Mouse (Mus musculus) erythroblast, embryonic 14.5 days (primary cell): ENCODE data around the gene Ptpru. TPM values are rescaled to one million over a fixed set of nuclear protein-coding genes. Genes with fewer than 3 reads are reported as not detected.

Experiments used
- H3K27me3 ChIP-seq: 2 replicates; pipeline ENCODE4 v1.6.1; 2012; ENCODE audit warnings: inconsistent platforms; ENCODE audit not compliant: control insufficient read depth
- H3K36me3 ChIP-seq: 2 replicates; pipeline ENCODE4 v1.6.1; 2012; ENCODE audit warnings: mild to moderate bottlenecking, inconsistent platforms; ENCODE audit not compliant: control insufficient read depth
- H3K4me1 ChIP-seq: 2 replicates; pipeline ENCODE4 v1.6.1; 2012; ENCODE audit warnings: inconsistent platforms; ENCODE audit not compliant: control insufficient read depth
- H3K4me3 ChIP-seq: replicated peaks from 2 replicates; pipeline ENCODE3; 2012; ENCODE audit warnings: moderate library complexity, mild to moderate bottlenecking, inconsistent platforms
- H3K9me3 ChIP-seq: 2 replicates; pipeline ENCODE4 v1.6.1; 2012; ENCODE audit warnings: low read length, inconsistent platforms, mixed read lengths; ENCODE audit not compliant: control insufficient read depth
- GATA1 ChIP-seq: IDR thresholded peaks from 2 replicates; pipeline ENCODE4 v1.6.1; 2012; ENCODE audit warnings: low read length, inconsistent platforms, mixed read lengths
- TAL1 ChIP-seq: IDR thresholded peaks from 3 replicates; pipeline ENCODE4 v1.6.1; 2012; ENCODE audit warnings: low read length, inconsistent platforms, mixed read lengths
- polyA plus RNA-seq: library from polyadenylated mRNA; stranded (reverse); fragments of >175 nt; gene quantifications from 2 replicates; pipeline ENCODE4 v1.2.3, GENCODE M21; 2012

Gene Ptpru
- polyA plus RNA-seq, 1 experiment = 0.55 TPM

GRCm38 (mm10) chr4:131743031-131743430 is 95.1 kb downstream of the Ptpru start:
- TF ChIP-seq TAL1 = no peak
- no peak for TF ChIP-seq GATA1
- H3K36me3 ChIP-seq = no peaks in the 10 kb centered on the region
- H3K4me1 ChIP-seq = no peaks in the 10 kb centered on the region
- no peaks in the 10 kb centered on the region for H3K9me3 ChIP-seq
- H3K27me3 ChIP-seq = no peaks in the 10 kb centered on the region
- no peak overlapping the region for H3K4me3 ChIP-seq

- no peaks in the 10 kb centered on the region for H3K36me3 ChIP-seq
- no peak overlapping the region for H3K4me3 ChIP-seq
- H3K4me1 ChIP-seq = no peaks in the 10 kb centered on the region
- H3K9me3 ChIP-seq = no peaks in the 10 kb centered on the region
- TF ChIP-seq TAL1 (no peak), GATA1 (no peak)
- H3K27me3 ChIP-seq = no peaks in the 10 kb centered on the region
These were observed 97.5 kb downstream of the Ptpru start for GRCm38 (mm10) chr4:131740621-131741020.

- no peaks in the 10 kb centered on the region; the same call in 1 of the 2 replicates for H3K27me3 ChIP-seq
- no peaks in the 10 kb centered on the region for H3K36me3 ChIP-seq
- no peaks in the 10 kb centered on the region for H3K9me3 ChIP-seq
- TF ChIP-seq TAL1 = no peak
- TF ChIP-seq GATA1 = no peak
- no peak overlapping the region for H3K4me3 ChIP-seq
- H3K4me1 ChIP-seq = no peaks in the 10 kb centered on the region
These were observed 109.5 kb downstream of the Ptpru start for GRCm38 (mm10) chr4:131728628-131729027.

- Histone ChIP-seq H3K4me1 (no peaks in the 10 kb centered on the region), H3K36me3 (no peaks in the 10 kb centered on the region), H3K4me3 (no peak overlapping the region), H3K27me3 (no peaks in the 10 kb centered on the region), H3K9me3 (no peaks in the 10 kb centered on the region)
- no peak for TF ChIP-seq GATA1
- no peak for TF ChIP-seq TAL1
These were observed 114.5 kb downstream of the Ptpru start for GRCm38 (mm10) chr4:131723415-131724080.

GRCm38 (mm10) chr4:131722121-131722841 is 115.8 kb downstream of the Ptpru start:
- H3K36me3 ChIP-seq = no peaks in the 10 kb centered on the region
- no peaks in the 10 kb centered on the region for H3K9me3 ChIP-seq
- H3K27me3 ChIP-seq = no peaks in the 10 kb centered on the region
- H3K4me1 ChIP-seq = no peaks in the 10 kb centered on the region
- H3K4me3 ChIP-seq = no peak overlapping the region
- no peak for TF ChIP-seq GATA1
- TF ChIP-seq TAL1 = no peak

GRCm38 (mm10) chr4:131719151-131719550 is 118.9 kb downstream of the Ptpru start:
- no peaks in the 10 kb centered on the region for H3K27me3 ChIP-seq
- no peak overlapping the region for H3K4me3 ChIP-seq
- H3K9me3 ChIP-seq = no peaks in the 10 kb centered on the region
- TF ChIP-seq GATA1 (no peak), TAL1 (no peak)
- H3K36me3 ChIP-seq = no peaks in the 10 kb centered on the region
- no peaks in the 10 kb centered on the region for H3K4me1 ChIP-seq

Other genes starting within 250 kb of the Ptpru start
- 1.8 and 2.4 TPM in 2 replicates for gene Mecr, start 5.2 kb upstream of the Ptpru start, polyA plus RNA-seq
- 37.6 and 42.6 TPM in 2 replicates for gene Srsf4, start 35.3 kb upstream of the Ptpru start, polyA plus RNA-seq
- not detected in 2 replicates for gene Tmem200b, start 83.5 kb upstream of the Ptpru start, polyA plus RNA-seq
- gene Gm10300, start 236.4 kb upstream of the Ptpru start, polyA plus RNA-seq = 0.05 and 0.06 TPM in 2 replicates
- 120 and 121 TPM in 2 replicates for gene Epb41, start 237.0 kb upstream of the Ptpru start, polyA plus RNA-seq